Mouse (Mus musculus) cortical plate, adult 2 months (tissue): ENCODE results near the gene Tfeb.

Source experiments
- CTCF ChIP-seq: fragments of 200-500 bp; IDR thresholded peaks from 2 replicates; pipeline ENCODE4 v1.5.1; 2011; ENCODE audit warnings: mild to moderate bottlenecking, control low read depth, low read length; ENCODE audit not compliant: insufficient read depth; ENCODE audit errors: extremely low read depth
- POLR2A ChIP-seq: fragments of 200-500 bp; IDR thresholded peaks from 2 replicates; pipeline ENCODE4 v1.6.1; 2011; ENCODE audit warnings: mild to moderate bottlenecking, low read length, control low read depth; ENCODE audit not compliant: insufficient read depth; ENCODE audit errors: extremely low read depth

DNA sequence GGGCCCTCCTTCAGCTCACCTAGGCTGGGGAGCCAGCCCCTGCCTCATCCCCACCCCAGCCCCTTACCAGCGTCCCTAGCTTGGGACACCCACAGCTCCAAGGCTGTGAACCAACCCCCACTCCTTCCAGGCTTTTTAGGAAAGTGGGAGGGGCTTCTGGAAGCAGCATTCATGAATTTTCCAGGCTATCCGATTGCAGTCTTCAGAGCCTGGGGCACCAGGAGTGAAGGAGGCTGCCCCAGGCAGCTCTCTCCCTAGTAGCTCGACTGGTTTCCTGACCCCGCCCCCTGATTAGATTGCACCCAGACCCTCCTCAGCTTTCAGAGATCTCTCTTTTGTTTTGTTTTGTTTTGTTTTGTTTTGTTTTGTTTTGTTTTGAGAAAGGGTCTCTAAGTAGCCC, 51.5 kb downstream of the Tfeb start:
- no peak for TF ChIP-seq CTCF
- no peak for TF ChIP-seq POLR2A
